Mouse (Mus musculus) telencephalon, adult 2 months (tissue): Measurements from ENCODE around the gene Cpm.
"Not testable (repeated sequence)": the region's sequence is repeated elsewhere in the genome, so short reads cannot be mapped to it uniquely, and the experiment has no call there.

Source experiments
- DNase-seq: peaks from one replicate; pipeline ENCODE4 v3.0.0-alpha.2; 2011; ENCODE audit warnings: low read depth, low spot score

The Cpm gene

GRCm38 (mm10) chr10:117629169-117629971, at the start of gene Cpm:
Gene Cpm, plus strand, starts transcription at chr10:117629500.
- no peak for DNase-seq

GRCm38 (mm10) chr10:117579771-117580284, 49.5 kb upstream of the Cpm start:
- DNase-seq: no peak

DNA sequence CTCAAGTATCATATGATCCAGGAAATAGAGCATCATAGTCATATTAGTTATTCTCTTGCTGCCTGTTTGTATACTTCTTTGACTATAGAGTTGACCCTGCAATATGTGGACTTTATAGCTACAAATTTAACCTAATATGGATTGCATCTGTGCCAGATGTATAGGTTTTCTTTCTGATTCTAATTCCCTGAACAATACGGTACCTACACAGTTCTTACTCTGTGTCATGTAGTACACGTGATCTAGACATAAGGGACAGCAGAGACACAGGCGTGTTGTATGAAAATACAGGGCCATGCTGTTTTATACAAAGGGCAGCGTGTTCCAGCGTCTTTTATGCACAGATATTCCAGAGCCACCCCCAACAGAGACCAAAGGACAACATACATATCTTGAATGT, 48.9 kb upstream of the Cpm start:
- DNase-seq: no peak

- DNase-seq: no peak
These were observed 48.1 kb upstream of the Cpm start for GRCm38 (mm10) chr10:117581007-117581752.

DNA sequence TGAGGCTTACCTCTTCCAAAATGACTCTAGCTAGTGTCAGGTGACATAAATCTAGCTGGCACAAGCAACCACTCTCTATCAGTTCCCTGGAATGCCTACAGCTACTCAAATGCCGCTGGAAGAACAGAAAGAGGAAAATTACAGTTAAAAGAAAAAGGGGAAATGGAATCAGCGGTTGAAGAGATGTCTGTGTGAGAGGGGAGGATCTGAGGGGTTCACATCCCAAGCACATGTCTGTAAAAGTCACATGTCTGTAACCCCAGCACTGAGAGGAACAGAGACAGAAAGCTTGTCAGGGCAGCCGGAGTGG, 47.6 kb upstream of the Cpm start:
- DNase-seq: no peak

GRCm38 (mm10) chr10:117583155-117584061, 45.9 kb upstream of the Cpm start:
- DNase-seq: no peak

DNA sequence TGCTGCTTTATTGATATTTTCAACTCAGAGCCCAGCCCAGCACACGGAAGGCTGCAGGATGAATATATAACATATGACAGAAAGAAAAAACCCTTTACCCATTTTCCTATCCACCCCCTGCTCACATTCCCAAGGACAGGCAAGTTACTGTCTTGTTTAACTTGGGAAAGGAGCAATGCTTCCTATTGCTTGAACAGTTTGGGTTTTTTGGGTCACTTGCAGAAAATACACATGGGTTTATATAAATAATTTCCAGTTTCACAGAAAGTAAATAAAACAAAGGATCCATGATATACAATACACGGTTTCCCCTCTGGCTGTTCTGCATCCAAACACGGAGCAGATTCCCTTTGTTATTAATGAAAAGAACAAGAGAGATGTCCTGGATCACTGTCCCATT, 45.2 kb upstream of the Cpm start:
- no peak for DNase-seq

- DNase-seq: no peak
These were observed 44.5 kb upstream of the Cpm start for GRCm38 (mm10) chr10:117584566-117585515.

DNA sequence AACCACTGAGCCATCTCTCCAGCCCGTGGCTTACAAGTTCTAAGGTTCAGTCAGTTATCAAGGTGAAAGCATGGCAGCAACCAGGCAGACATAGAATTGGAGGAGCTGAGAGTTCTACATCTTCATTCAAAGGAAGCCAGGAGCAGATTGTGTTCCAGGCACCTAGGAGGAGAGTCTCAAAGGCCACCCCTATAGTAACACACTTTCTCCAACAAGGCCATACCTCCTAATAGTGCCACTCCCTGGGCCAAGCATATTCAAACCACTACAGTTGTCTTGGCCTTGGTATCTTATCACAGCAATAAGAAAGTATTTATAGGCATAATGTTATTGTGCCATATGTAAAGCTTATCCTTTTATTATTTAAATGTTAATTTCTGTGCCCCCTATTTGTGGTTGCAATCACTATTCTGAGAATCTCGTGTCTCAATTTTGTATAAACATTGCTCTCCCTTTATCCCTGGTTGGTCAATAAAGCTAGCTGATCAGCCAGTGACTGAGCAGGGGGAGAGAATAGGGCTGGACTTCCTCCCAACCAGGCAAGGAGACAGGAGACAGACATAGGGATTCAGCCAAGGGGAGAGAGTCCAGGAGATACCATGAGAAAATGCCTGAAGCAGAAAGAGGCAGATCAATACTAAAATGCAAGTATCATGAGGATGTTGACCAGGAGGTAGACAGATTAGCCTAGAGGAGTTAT, 43.5 kb upstream of the Cpm start:
- no peak for DNase-seq

GRCm38 (mm10) chr10:117586859-117587258, 42.4 kb upstream of the Cpm start:
- no peak for DNase-seq

GRCm38 (mm10) chr10:117587335-117587734, 42.0 kb upstream of the Cpm start:
- DNase-seq: no peak

DNA sequence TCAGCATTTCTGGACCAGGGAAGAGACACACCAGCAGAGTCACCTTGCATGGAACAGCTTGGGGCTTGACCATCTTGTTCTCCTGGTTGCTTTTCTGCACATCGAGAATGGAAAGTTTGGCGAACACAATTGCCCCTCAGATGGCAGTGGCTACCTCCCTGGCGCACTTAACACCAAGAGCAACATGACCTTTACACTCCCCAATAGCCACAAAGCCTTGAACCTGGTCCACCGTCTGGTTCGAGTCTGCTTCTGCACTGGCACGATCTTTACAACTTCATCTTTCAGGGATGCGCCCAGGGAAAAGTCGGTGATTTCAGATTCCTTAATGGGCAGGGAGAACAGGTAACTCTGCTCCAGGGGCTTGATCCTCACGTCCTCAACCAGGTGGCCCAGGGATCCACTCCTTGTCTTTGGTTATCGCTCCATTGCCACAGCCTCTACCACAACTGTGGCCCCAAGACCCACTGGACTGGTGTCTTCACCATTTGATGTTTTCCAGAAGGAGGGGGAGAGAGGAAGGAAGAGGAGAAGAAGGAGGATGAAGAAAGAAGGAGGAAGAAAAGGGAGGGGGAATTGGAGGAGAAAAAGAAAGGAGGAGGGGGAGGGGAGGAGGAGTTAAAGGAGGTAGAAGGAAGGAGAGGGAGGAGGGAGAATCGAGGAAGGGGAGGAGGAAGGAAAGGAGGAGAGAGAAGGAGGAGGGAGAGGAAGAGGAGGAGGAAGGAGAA, 40.7 kb upstream of the Cpm start:
- not testable (repeated sequence) for DNase-seq

DNA sequence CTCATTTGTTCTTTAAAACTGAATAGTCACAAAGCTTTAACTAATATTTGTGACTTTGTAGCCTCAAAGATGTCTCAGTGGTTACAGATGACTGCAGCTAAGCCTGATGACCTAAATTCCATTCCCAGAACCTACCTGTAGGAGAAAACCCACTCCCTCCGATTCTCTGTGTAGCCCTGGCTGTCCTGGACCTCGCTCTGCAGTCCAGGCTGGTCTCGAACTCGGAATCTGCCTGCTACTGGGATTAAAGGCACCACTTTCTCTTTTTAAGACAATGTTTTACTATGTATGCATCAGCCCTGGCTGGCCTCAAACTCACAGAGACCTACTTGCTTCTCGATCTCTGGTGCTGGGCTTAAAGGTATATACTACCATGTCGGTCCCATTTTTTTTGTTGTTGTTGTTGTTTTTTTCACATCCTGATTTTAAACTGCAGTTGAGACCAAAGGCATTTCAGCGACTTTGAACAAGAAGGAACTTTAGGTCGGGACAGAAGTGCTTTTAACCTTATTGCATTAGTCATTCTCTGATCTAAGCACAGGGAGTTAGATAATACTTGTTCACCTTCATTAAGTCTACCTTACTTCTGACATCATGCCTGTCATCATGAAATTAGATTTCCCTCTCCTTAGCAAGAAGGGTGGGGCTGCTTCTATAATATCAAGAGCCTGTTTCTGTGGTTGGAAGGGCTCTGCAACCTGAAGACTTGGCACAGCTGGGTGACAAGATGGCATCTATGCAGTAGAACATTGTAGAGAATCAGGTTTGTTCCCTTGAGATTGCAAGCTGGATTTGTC, 40.0 kb upstream of the Cpm start:
- DNase-seq: no peak

GRCm38 (mm10) chr10:117590331-117591301, 38.7 kb upstream of the Cpm start:
- DNase-seq: no peak

GRCm38 (mm10) chr10:117591766-117592165, 37.5 kb upstream of the Cpm start:
- no peak for DNase-seq

DNA sequence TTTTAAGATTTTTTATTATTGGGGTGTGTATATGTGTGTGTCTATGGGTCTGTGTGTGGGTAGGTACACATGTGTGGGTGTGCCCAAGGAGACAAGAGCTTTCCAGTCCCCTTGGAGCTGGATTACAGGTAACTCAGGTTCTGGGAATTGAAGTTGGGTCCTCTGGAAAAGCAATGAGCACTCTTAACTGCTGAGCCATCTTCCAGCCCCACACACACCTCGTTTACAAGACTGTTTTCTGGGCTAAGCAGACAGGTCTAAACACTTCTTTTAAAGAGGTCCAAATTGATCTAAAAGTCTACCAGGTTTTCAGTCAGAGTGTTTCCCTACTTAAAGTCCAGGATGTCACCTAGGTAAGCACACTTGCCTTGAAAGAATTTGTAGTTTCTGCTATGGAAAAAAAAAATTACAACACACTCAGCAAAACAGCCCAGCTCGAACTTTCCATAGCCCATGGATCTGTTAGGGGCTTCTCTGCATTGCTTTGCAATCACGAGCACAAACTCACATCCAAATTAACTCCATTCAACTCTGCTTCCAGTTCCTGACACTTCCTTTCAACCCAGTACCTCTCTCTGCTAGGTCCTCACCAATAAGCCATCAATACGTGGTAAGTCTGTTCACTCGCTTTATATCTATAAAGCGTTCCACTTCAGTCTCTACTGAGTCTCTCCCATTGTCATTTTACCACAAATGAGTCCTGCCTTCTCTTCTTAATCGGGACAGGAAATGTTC, 36.8 kb upstream of the Cpm start:
- DNase-seq: no peak
